Mouse (Mus musculus) effector memory CD4-positive, alpha-beta T cell, adult 5 months (primary cell): ENCODE data around the gene Smok2a. TPM values are rescaled to one million over a fixed set of nuclear protein-coding genes. Genes with fewer than 3 reads are reported as not detected.

ENCODE experiments used
- polyA plus RNA-seq: library from polyadenylated mRNA; unstranded; fragments of 100-300 nt; shearing (Covaris generic); gene quantifications from one replicate; pipeline ENCODE4 v1.2.1, GENCODE M21; 2017

Smok2a gene
- polyA plus RNA-seq, result not detected

GRCm38 (mm10) chr17:13220888-13221287, at the start of gene Smok2a:
Gene Smok2a (plus strand): TSS chr17:13221188.

GRCm38 (mm10) chr17:13229957-13230356, 9.0 kb downstream of the Smok2a start, which contains the start of gene Smok2b:
Gene Smok2b (plus strand): TSS chr17:13230257.

Other genes starting within 250 kb of the Smok2a start
- gene Wtap, start 227.0 kb upstream of the Smok2a start, polyA plus RNA-seq, result 77.8 TPM
- gene Sod2, start 214.3 kb upstream of the Smok2a start, polyA plus RNA-seq, result 97.5 TPM
- not detected for gene Gpr31b, start 168.9 kb upstream of the Smok2a start, polyA plus RNA-seq
- 0.27 TPM for gene Tcp10b, start 160.1 kb upstream of the Smok2a start, polyA plus RNA-seq
- not detected for gene Unc93a, start 89.4 kb upstream of the Smok2a start, polyA plus RNA-seq
- 0.56 TPM for gene Smok2b, start 9.1 kb downstream of the Smok2a start, polyA plus RNA-seq
- gene Tcp10c, start 133.4 kb downstream of the Smok2a start, polyA plus RNA-seq, result not detected